ENCODE assay signal across 25 mouse cellular contexts in the genomic region with DNA sequence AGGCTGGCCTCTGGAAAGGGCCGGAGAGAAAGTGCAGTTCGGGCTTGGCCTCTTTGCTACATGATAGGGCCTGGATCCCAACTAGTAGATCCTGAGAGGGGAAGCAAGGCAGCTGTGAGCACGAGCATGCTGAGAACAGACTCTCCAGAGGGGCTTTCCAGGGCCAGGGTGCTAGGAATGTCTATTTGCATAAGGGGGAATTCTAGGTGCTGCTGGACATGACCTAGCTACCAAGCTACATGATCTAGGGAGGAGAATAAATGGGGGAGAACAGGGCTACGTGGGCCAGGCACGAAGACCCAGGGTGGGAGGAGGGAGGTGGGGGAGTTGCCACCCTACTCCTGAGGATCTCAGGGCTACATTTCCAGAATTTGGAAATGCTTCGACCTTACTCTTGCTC. TPM values are rescaled to one million over a fixed set of nuclear protein-coding genes. Genes with fewer than 3 reads are reported as not detected.
A peak's percentile ranks its signal among the peaks of the same experiment; 100 is the strongest.
DNase-seq lines count a peak whose midpoint lies in the region; ATAC-seq lines count a peak whose summit lies in the region.
"Had no signal": no experiment of that assay in that cellular context is flagged by ENCODE, and none has a peak within 500 bp of the region (broad histone marks: within the 10 kb centered on the region; RNA-seq: fewer than 3 reads in every experiment).

No protein-coding gene starts in this region.

- no peak overlapping the region for H3K27ac ChIP-seq in forebrain, embryonic 11.5 days (ENCODE audit: low read depth, low read length)
- H3K27ac ChIP-seq in forebrain, embryonic 14.5 days (ENCODE audit: low read depth, low read length), result no peak overlapping the region
- H3K27ac ChIP-seq in heart, embryonic 10.5 days, result no peak overlapping the region
- no peak overlapping the region for H3K27ac ChIP-seq in midbrain, embryonic 11.5 days (ENCODE audit: low read depth, low read length)
- no peak overlapping the region for H3K27ac ChIP-seq in midbrain, embryonic 16.5 days (ENCODE audit: low read length)
- H3K27ac ChIP-seq: embryonic facial prominence, embryonic 10.5 days; embryonic facial prominence, embryonic 12.5 days; forebrain, embryonic 12.5 days; forebrain, embryonic 15.5 days had no signal

- no peak overlapping the region for H3K9ac ChIP-seq in forebrain, embryonic 11.5 days (ENCODE audit: low read length)
- no peak overlapping the region for H3K9ac ChIP-seq in forebrain, embryonic 14.5 days (ENCODE audit: low read length)
- no peak overlapping the region for H3K9ac ChIP-seq in midbrain, embryonic 11.5 days (ENCODE audit: low read length)
- H3K9ac ChIP-seq in midbrain, embryonic 16.5 days (ENCODE audit: low read depth, low read length), result no peak overlapping the region
- H3K9ac ChIP-seq: embryonic facial prominence, embryonic 12.5 days; forebrain, embryonic 12.5 days; forebrain, embryonic 15.5 days; forebrain, postnatal 0 days had no signal

- no peak for ATAC-seq in forebrain, embryonic 11.5 days (replicated peaks; ENCODE audit: low FRiP score)
- ATAC-seq in forebrain, embryonic 14.5 days, result no peak
- ATAC-seq in midbrain, embryonic 11.5 days (ENCODE audit: low FRiP score), result no peak
- no peak for ATAC-seq in midbrain, embryonic 16.5 days
- ATAC-seq: activated CD4-positive, CD25-positive, alpha-beta regulatory T cell, adult 4 months; CD4-positive, CD25-positive, alpha-beta regulatory T cell, adult 4 months; forebrain, embryonic 15.5 days; forebrain, postnatal 0 days; Patski had no signal

- no peak overlapping the region for H3K4me3 ChIP-seq in forebrain, embryonic 11.5 days (ENCODE audit: low read depth, low read length)
- H3K4me3 ChIP-seq in forebrain, embryonic 14.5 days (ENCODE audit: low read depth, low read length), result no peak overlapping the region
- H3K4me3 ChIP-seq in heart, embryonic 10.5 days, result no peak overlapping the region
- no peak overlapping the region for H3K4me3 ChIP-seq in midbrain, embryonic 11.5 days (ENCODE audit: low read depth, low read length)
- no peak overlapping the region for H3K4me3 ChIP-seq in midbrain, embryonic 16.5 days (ENCODE audit: low read depth, low read length)
- H3K4me3 ChIP-seq: embryonic facial prominence, embryonic 10.5 days; embryonic facial prominence, embryonic 12.5 days; forebrain, embryonic 12.5 days; forebrain, embryonic 15.5 days had no signal

- H3K27me3 ChIP-seq in forebrain, embryonic 11.5 days (ENCODE audit: control insufficient read depth, insufficient read depth, low read length), result no peaks in the 10 kb centered on the region
- H3K27me3 ChIP-seq in forebrain, embryonic 14.5 days (replicated peaks; ENCODE audit: control insufficient read depth, insufficient read depth, low read length), result no peaks in the 10 kb centered on the region
- no peaks in the 10 kb centered on the region for H3K27me3 ChIP-seq in heart, embryonic 10.5 days (ENCODE audit: insufficient read depth, poor library complexity, severe bottlenecking)
- H3K27me3 ChIP-seq in midbrain, embryonic 11.5 days (ENCODE audit: control insufficient read depth, insufficient read depth, low read length), result no peaks in the 10 kb centered on the region
- H3K27me3 ChIP-seq in midbrain, embryonic 16.5 days (ENCODE audit: control insufficient read depth, insufficient read depth, low read depth, low read length), result no peaks in the 10 kb centered on the region
- H3K27me3 ChIP-seq: CH12.LX; embryonic facial prominence, embryonic 12.5 days; forebrain, embryonic 12.5 days; forebrain, embryonic 15.5 days; Patski had no signal

- no peaks in the 10 kb centered on the region for H3K4me1 ChIP-seq in forebrain, embryonic 11.5 days (replicated peaks; ENCODE audit: control insufficient read depth, insufficient read depth, low read length)
- no peaks in the 10 kb centered on the region for H3K4me1 ChIP-seq in forebrain, embryonic 14.5 days (ENCODE audit: control insufficient read depth, insufficient read depth, low read length)
- H3K4me1 ChIP-seq in heart, embryonic 10.5 days, result peaks cover 5% of the 10 kb centered on the region
- no peaks in the 10 kb centered on the region for H3K4me1 ChIP-seq in midbrain, embryonic 11.5 days (ENCODE audit: control insufficient read depth, insufficient read depth, low read length)
- H3K4me1 ChIP-seq in midbrain, embryonic 16.5 days (ENCODE audit: control insufficient read depth, insufficient read depth, low read length), result no peaks in the 10 kb centered on the region; the same call in 1 of the 2 replicates
- H3K4me1 ChIP-seq: embryonic facial prominence, embryonic 12.5 days; forebrain, embryonic 15.5 days had no signal

- 80% methylated on average over 6 of the region's 6 CpGs for WGBS in forebrain, embryonic 11.5 days
- WGBS in forebrain, embryonic 14.5 days, result 83% methylated on average over 6 of the region's 6 CpGs
- WGBS in heart, embryonic 10.5 days, result 71% methylated on average over 6 of the region's 6 CpGs
- 80% methylated on average over 6 of the region's 6 CpGs for WGBS in midbrain, embryonic 11.5 days
- WGBS in midbrain, embryonic 16.5 days, result 81% methylated on average over 6 of the region's 6 CpGs

- no peaks in the 10 kb centered on the region for H3K36me3 ChIP-seq in forebrain, embryonic 11.5 days (ENCODE audit: control insufficient read depth, insufficient read depth, low read length)
- no peaks in the 10 kb centered on the region for H3K36me3 ChIP-seq in forebrain, embryonic 14.5 days (ENCODE audit: control insufficient read depth, insufficient read depth, low read length)
- H3K36me3 ChIP-seq in heart, embryonic 10.5 days, result no peaks in the 10 kb centered on the region
- no peaks in the 10 kb centered on the region for H3K36me3 ChIP-seq in midbrain, embryonic 11.5 days (ENCODE audit: control insufficient read depth, insufficient read depth, low read length)
- no peaks in the 10 kb centered on the region for H3K36me3 ChIP-seq in midbrain, embryonic 16.5 days (ENCODE audit: control insufficient read depth, insufficient read depth, low read length)
- H3K36me3 ChIP-seq: embryonic facial prominence, embryonic 10.5 days; embryonic facial prominence, embryonic 12.5 days; forebrain, embryonic 12.5 days; forebrain, embryonic 15.5 days; G1E had no signal

- no peak overlapping the region for H3K4me2 ChIP-seq in forebrain, embryonic 11.5 days (ENCODE audit: low read depth, low read length, severe bottlenecking)
- no peak overlapping the region for H3K4me2 ChIP-seq in forebrain, embryonic 14.5 days (ENCODE audit: low read length)
- H3K4me2 ChIP-seq in midbrain, embryonic 11.5 days, result no peak overlapping the region
- H3K4me2 ChIP-seq in midbrain, embryonic 16.5 days (ENCODE audit: low read length), result no peak overlapping the region
- H3K4me2 ChIP-seq: embryonic facial prominence, embryonic 12.5 days; forebrain, embryonic 12.5 days; forebrain, embryonic 15.5 days had no signal

- H3K9me3 ChIP-seq in forebrain, embryonic 11.5 days (ENCODE audit: control insufficient read depth, low read length), result no peaks in the 10 kb centered on the region
- no peaks in the 10 kb centered on the region for H3K9me3 ChIP-seq in forebrain, embryonic 14.5 days (replicated peaks; ENCODE audit: control insufficient read depth, low read length)
- H3K9me3 ChIP-seq in heart, embryonic 10.5 days, result no peaks in the 10 kb centered on the region
- H3K9me3 ChIP-seq in midbrain, embryonic 11.5 days (ENCODE audit: control insufficient read depth, low read length), result no peaks in the 10 kb centered on the region
- no peaks in the 10 kb centered on the region for H3K9me3 ChIP-seq in midbrain, embryonic 16.5 days (replicated peaks; ENCODE audit: control insufficient read depth, low read length, poor library complexity, severe bottlenecking)
- H3K9me3 ChIP-seq: embryonic facial prominence, embryonic 10.5 days; embryonic facial prominence, embryonic 12.5 days; forebrain, embryonic 12.5 days; forebrain, embryonic 15.5 days had no signal

- DNase-seq in forebrain, embryonic 11.5 days (ENCODE audit: low spot score), result peak; percentile 21
- no peak for DNase-seq in forebrain, embryonic 14.5 days (ENCODE audit: low spot score)
- DNase-seq in heart, embryonic 10.5 days (ENCODE audit: low spot score), result peak; percentile 72
- no peak for DNase-seq in heart, postnatal 4 days
- DNase-seq in midbrain, embryonic 11.5 days (ENCODE audit: low spot score, missing footprints), result peak; percentile 37
- DNase-seq: adrenal gland, adult 8-10 months; adrenal gland, postnatal 14 days; adrenal gland, postnatal 36 days; B cell, adult 2 months; cerebellum, adult 11-12 months; cerebellum, adult 2 months; cerebellum, adult 9-10 months; cerebellum, postnatal 10 days; cerebellum, postnatal 25 days; forebrain, postnatal 0 days had no signal

RNA-seq across cellular contexts. Expression of a gene that starts 30.0 kb away (rescaled TPM):
- polyA plus RNA-seq in forebrain, embryonic 11.5 days (2014; fragmentation: Nextera tagmentation; extraction: Ambion mirVana), result 5.0 and 6.0 TPM in 2 replicates
- 2.0 and 3.1 TPM in 2 replicates for polyA plus RNA-seq in forebrain, embryonic 14.5 days (2014; fragmentation: Nextera tagmentation; extraction: Ambion mirVana)
- polyA plus RNA-seq in heart, embryonic 10.5 days (2016; fragmentation: Nextera tagmentation; extraction: Ambion mirVana), result 1.5 and 6.7 TPM in 2 replicates
- total RNA-seq in heart, postnatal 4 days (2021), result 1 to 10 TPM; 6.6 to 7.2 TPM
- polyA plus RNA-seq in midbrain, embryonic 11.5 days (2014; fragmentation: Nextera tagmentation; extraction: Ambion mirVana), result 0.54 and 0.97 TPM in 2 replicates
- polyA plus RNA-seq in midbrain, embryonic 16.5 days (2015; fragmentation: Nextera tagmentation; extraction: Ambion mirVana), result 2.0 TPM in 2 replicates
- total RNA-seq: CH12.LX had no signal
- polyA plus RNA-seq: activated CD4-positive, CD25-positive, alpha-beta regulatory T cell, adult 4 months; G1E had no signal

Comparison
In these comparisons a context has a peak if more than half of its experiments do, and no peak if none do; other contexts are left out.
1. DNase-seq: peak in forebrain, embryonic 11.5 days (single experiment), heart, embryonic 10.5 days (single experiment) and midbrain, embryonic 11.5 days (single experiment); none in forebrain, embryonic 14.5 days (single experiment) and heart, postnatal 4 days (single experiment).